25 mouse cellular contexts compared by ENCODE assay signal in the genomic region with DNA sequence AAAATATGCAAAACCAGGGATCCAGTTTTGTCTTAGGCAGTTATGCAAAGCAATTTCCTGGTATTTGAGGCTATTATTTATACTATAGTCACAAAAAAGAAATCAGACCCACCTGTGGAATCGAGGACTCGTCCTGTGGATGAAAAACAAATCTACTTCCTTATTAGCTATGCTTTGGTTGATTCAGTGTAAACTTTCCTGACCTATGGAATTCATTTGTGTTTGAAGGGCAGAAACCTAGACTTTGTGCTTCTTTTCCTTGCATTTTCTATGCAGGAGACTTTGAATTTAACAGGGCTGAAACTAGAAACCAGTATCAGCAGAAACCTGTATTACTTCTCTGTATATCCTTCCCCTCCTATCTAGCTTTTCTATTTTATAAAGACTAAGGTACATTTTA.
A peak's percentile ranks its signal among the peaks of the same experiment; 100 is the strongest.
DNase-seq lines count a peak whose midpoint lies in the region; ATAC-seq and TF ChIP-seq lines count a peak whose summit lies in the region.
"Had no signal": no experiment of that assay in that cellular context is flagged by ENCODE, and none has a peak within 500 bp of the region (broad histone marks: within the 10 kb centered on the region; RNA-seq: fewer than 3 reads in every experiment).

No protein-coding gene starts in this region.

- 65% methylated on average over 2 of the region's 2 CpGs for WGBS in forebrain, postnatal 0 days
- WGBS in forebrain, embryonic 13.5 days, result 87% methylated on average over 2 of the region's 2 CpGs
- 27% methylated on average over 2 of the region's 2 CpGs for WGBS in intestine, embryonic 16.5 days
- 15% methylated on average over 2 of the region's 2 CpGs for WGBS in stomach, postnatal 0 days

- no peaks in the 10 kb centered on the region for H3K9me3 ChIP-seq in forebrain, postnatal 0 days (ENCODE audit: low read length)
- H3K9me3 ChIP-seq in forebrain, embryonic 13.5 days (replicated peaks), result no peaks in the 10 kb centered on the region
- no peaks in the 10 kb centered on the region for H3K9me3 ChIP-seq in intestine, embryonic 16.5 days (ENCODE audit: control insufficient read depth, low read length)
- no peaks in the 10 kb centered on the region for H3K9me3 ChIP-seq in stomach, postnatal 0 days (ENCODE audit: control insufficient read depth, low read length)
- H3K9me3 ChIP-seq: embryonic facial prominence, embryonic 13.5 days; forebrain, embryonic 10.5 days; G1E; heart, embryonic 12.5 days; heart, embryonic 15.5 days had no signal

- no peaks in the 10 kb centered on the region for H3K36me3 ChIP-seq in forebrain, postnatal 0 days (ENCODE audit: insufficient read depth)
- no peaks in the 10 kb centered on the region for H3K36me3 ChIP-seq in forebrain, embryonic 13.5 days (ENCODE audit: poor library complexity, severe bottlenecking)
- no peaks in the 10 kb centered on the region for H3K36me3 ChIP-seq in intestine, embryonic 16.5 days (ENCODE audit: control insufficient read depth, insufficient read depth, low read length)
- no peaks in the 10 kb centered on the region for H3K36me3 ChIP-seq in stomach, postnatal 0 days (ENCODE audit: control insufficient read depth, insufficient read depth, low read length)
- H3K36me3 ChIP-seq: embryonic facial prominence, embryonic 13.5 days; forebrain, embryonic 10.5 days; G1E; heart, embryonic 12.5 days; heart, embryonic 15.5 days had no signal

- peak; percentile 2 for DNase-seq in embryo, embryonic 11 days
- no peak for DNase-seq in embryo, embryonic 10.5 days (ENCODE audit: low spot score)
- DNase-seq in forebrain, postnatal 0 days, result peak; percentile 3
- no peak for DNase-seq in stomach, postnatal 0 days (ENCODE audit: low spot score)
- DNase-seq in kidney, postnatal 25 days, result no peak
- DNase-seq: B cell, adult 2 months; cerebellum, adult 11 months; cerebellum, adult 9-11 months; gastrocnemius, adult 2 months; gastrocnemius, postnatal 14 days; heart, adult 11 months; heart, postnatal 36 days; kidney, adult 18-20 months had no signal

- no peak overlapping the region for H3K27ac ChIP-seq in forebrain, postnatal 0 days (ENCODE audit: low read depth, low read length)
- H3K27ac ChIP-seq in forebrain, embryonic 13.5 days, result no peak overlapping the region
- no peak overlapping the region for H3K27ac ChIP-seq in intestine, embryonic 16.5 days (ENCODE audit: low read length)
- H3K27ac ChIP-seq in stomach, postnatal 0 days (replicated peaks), result no peak overlapping the region
- H3K27ac ChIP-seq: embryonic facial prominence, embryonic 13.5 days; forebrain, embryonic 10.5 days; gastrocnemius, adult 2 months; heart, embryonic 15.5 days; hindbrain, embryonic 14.5 days; hindbrain, postnatal 0 days had no signal

- no peak overlapping the region for H3K4me3 ChIP-seq in forebrain, postnatal 0 days (ENCODE audit: low read depth, low read length)
- H3K4me3 ChIP-seq in forebrain, embryonic 13.5 days, result no peak overlapping the region
- no peak overlapping the region for H3K4me3 ChIP-seq in intestine, embryonic 16.5 days (ENCODE audit: low read length)
- H3K4me3 ChIP-seq in stomach, postnatal 0 days (ENCODE audit: low read depth, low read length), result no peak overlapping the region
- H3K4me3 ChIP-seq: embryonic facial prominence, embryonic 13.5 days; forebrain, embryonic 10.5 days; gastrocnemius, adult 2 months; heart, embryonic 12.5 days; heart, embryonic 15.5 days had no signal

- no peaks in the 10 kb centered on the region for H3K4me1 ChIP-seq in forebrain, postnatal 0 days (ENCODE audit: insufficient read depth)
- no peaks in the 10 kb centered on the region for H3K4me1 ChIP-seq in forebrain, embryonic 13.5 days
- H3K4me1 ChIP-seq in intestine, embryonic 16.5 days (ENCODE audit: control insufficient read depth, insufficient read depth, low read length), result no peaks in the 10 kb centered on the region
- no peaks in the 10 kb centered on the region for H3K4me1 ChIP-seq in stomach, postnatal 0 days (replicated peaks; ENCODE audit: control insufficient read depth, insufficient read depth)
- H3K4me1 ChIP-seq: embryonic facial prominence, embryonic 13.5 days; forebrain, embryonic 10.5 days; heart, embryonic 12.5 days; heart, embryonic 15.5 days had no signal

- TF ChIP-seq EP300 in stomach, postnatal 0 days (optimal IDR thresholded peaks at IDR 0.05), result no peak

- H3K4me2 ChIP-seq in forebrain, postnatal 0 days (ENCODE audit: low read depth), result no peak overlapping the region
- no peak overlapping the region for H3K4me2 ChIP-seq in forebrain, embryonic 13.5 days
- no peak overlapping the region for H3K4me2 ChIP-seq in intestine, embryonic 16.5 days (ENCODE audit: low read depth, low read length)
- H3K4me2 ChIP-seq in stomach, postnatal 0 days (replicated peaks; ENCODE audit: low read depth), result no peak overlapping the region
- H3K4me2 ChIP-seq: embryonic facial prominence, embryonic 13.5 days; heart, embryonic 12.5 days; heart, embryonic 15.5 days; hindbrain, embryonic 14.5 days had no signal

- no peaks in the 10 kb centered on the region for H3K27me3 ChIP-seq in forebrain, postnatal 0 days (ENCODE audit: insufficient read depth, low read length)
- H3K27me3 ChIP-seq in forebrain, embryonic 13.5 days, result no peaks in the 10 kb centered on the region
- H3K27me3 ChIP-seq in intestine, embryonic 16.5 days (replicated peaks; ENCODE audit: control insufficient read depth, insufficient read depth, low read length), result no peaks in the 10 kb centered on the region
- no peaks in the 10 kb centered on the region for H3K27me3 ChIP-seq in stomach, postnatal 0 days (ENCODE audit: control insufficient read depth, insufficient read depth, low read length)
- H3K27me3 ChIP-seq: CH12.LX; embryonic facial prominence, embryonic 13.5 days; heart, embryonic 12.5 days; heart, embryonic 15.5 days had no signal

- ATAC-seq in forebrain, postnatal 0 days, result no peak
- ATAC-seq in forebrain, embryonic 13.5 days, result no peak
- ATAC-seq in intestine, embryonic 16.5 days, result peak; percentile 71
- peak; percentile 84 for ATAC-seq in stomach, postnatal 0 days (ENCODE audit: low FRiP score, low TSS enrichment)
- ATAC-seq in inflammation-experienced regulatory T-cells, adult 6 months, result no peak
- ATAC-seq: Patski had no signal

- TF ChIP-seq CTCF in forebrain, postnatal 0 days (IDR thresholded peaks at IDR 0.05; ENCODE audit: low read depth), result no peak
- TF ChIP-seq CTCF in stomach, postnatal 0 days (IDR thresholded peaks at IDR 0.05; ENCODE audit: low read depth), result no peak

- H3K9ac ChIP-seq in forebrain, postnatal 0 days, result no peak overlapping the region
- H3K9ac ChIP-seq in forebrain, embryonic 13.5 days, result no peak overlapping the region
- no peak overlapping the region for H3K9ac ChIP-seq in intestine, embryonic 16.5 days (ENCODE audit: low read depth, low read length)
- no peak overlapping the region for H3K9ac ChIP-seq in stomach, postnatal 0 days (ENCODE audit: low read length)
- H3K9ac ChIP-seq: embryonic facial prominence, embryonic 13.5 days; heart, embryonic 12.5 days; heart, embryonic 15.5 days; hindbrain, embryonic 14.5 days had no signal

Comparison
In these comparisons a context has a peak if more than half of its experiments do, and no peak if none do; other contexts are left out.
1. DNase-seq: peak in embryo, embryonic 11 days (single experiment) and forebrain, postnatal 0 days (single experiment); none in embryo, embryonic 10.5 days (single experiment), stomach, postnatal 0 days (single experiment) and kidney, postnatal 25 days (0 of 2).
2. ATAC-seq: peak in intestine, embryonic 16.5 days (single experiment) and stomach, postnatal 0 days (single experiment); none in forebrain, postnatal 0 days (single experiment), forebrain, embryonic 13.5 days (single experiment) and inflammation-experienced regulatory T-cells, adult 6 months (single experiment).